Mouse (Mus musculus): ENCODE data around the gene Clint1. TPM values are rescaled to one million over a fixed set of nuclear protein-coding genes. Genes with fewer than 3 reads are reported as not detected.

The Clint1 gene
- polyA plus RNA-seq, 1 experiment, result 59.2 TPM

- H3K4me3 ChIP-seq (ENCODE audit: low read depth, low read length), result no peak overlapping the region
- H3K36me3 ChIP-seq (ENCODE audit: control insufficient read depth, insufficient read depth, low read length), result no peaks in the 10 kb centered on the region
- peak overlapping the region; percentile 90 for H3K27ac ChIP-seq (ENCODE audit: insufficient read depth, low read depth, low read length)
- WGBS, result 16% methylated on average over 5 of the region's 5 CpGs
- peaks cover 24% of the 10 kb centered on the region; the same call in 1 of the 2 replicates for H3K4me1 ChIP-seq (ENCODE audit: control insufficient read depth, insufficient read depth, insufficient read length, low read length)
- TF ChIP-seq POLR2A (IDR thresholded peaks at IDR 0.05; ENCODE audit: low read depth, low read length), result no peak
- TF ChIP-seq CTCF (IDR thresholded peaks at IDR 0.05; ENCODE audit: extremely low read depth, insufficient read length, insufficient replicate concordance, low read depth, low read length), result no peak
- H3K27me3 ChIP-seq (ENCODE audit: control insufficient read depth, insufficient read depth, low read length), result no peaks in the 10 kb centered on the region
Measured at GRCm38 (mm10) chr11:45809424-45809823, 42.4 kb upstream of the Clint1 start.

GRCm38 (mm10) chr11:45810056-45810455 lies 41.8 kb upstream of the Clint1 start:
- Histone ChIP-seq H3K36me3 (ENCODE audit: control insufficient read depth, insufficient read depth, low read length) (no peaks in the 10 kb centered on the region), H3K27me3 (ENCODE audit: control insufficient read depth, insufficient read depth, low read length) (no peaks in the 10 kb centered on the region), H3K4me1 (ENCODE audit: control insufficient read depth, insufficient read depth, insufficient read length, low read length) (peaks cover 22% of the 10 kb centered on the region; the same call in 1 of the 2 replicates), H3K27ac (ENCODE audit: insufficient read depth, low read depth, low read length) (peak overlapping the region; percentile 90), H3K4me3 (ENCODE audit: low read depth, low read length) (no peak overlapping the region)
- TF ChIP-seq CTCF (IDR thresholded peaks at IDR 0.05; ENCODE audit: extremely low read depth, insufficient read length, insufficient replicate concordance, low read depth, low read length), result no peak
- TF ChIP-seq POLR2A (IDR thresholded peaks at IDR 0.05; ENCODE audit: low read depth, low read length), result no peak
- WGBS, result 33% methylated on average over 6 of the region's 6 CpGs

GRCm38 (mm10) chr11:45810805-45811204 lies 41.0 kb upstream of the Clint1 start:
- no peaks in the 10 kb centered on the region for H3K36me3 ChIP-seq (ENCODE audit: control insufficient read depth, insufficient read depth, low read length)
- H3K27me3 ChIP-seq (ENCODE audit: control insufficient read depth, insufficient read depth, low read length), result no peaks in the 10 kb centered on the region
- no peak overlapping the region for H3K4me3 ChIP-seq (ENCODE audit: low read depth, low read length)
- H3K4me1 ChIP-seq (ENCODE audit: control insufficient read depth, insufficient read depth, insufficient read length, low read length), result peaks cover 22% of the 10 kb centered on the region; the same call in 1 of the 2 replicates
- 27% methylated on average over 8 of the region's 8 CpGs for WGBS
- peak overlapping the region; percentile 90 for H3K27ac ChIP-seq (ENCODE audit: insufficient read depth, low read depth, low read length)
- TF ChIP-seq CTCF (IDR thresholded peaks at IDR 0.05; ENCODE audit: extremely low read depth, insufficient read length, insufficient replicate concordance, low read depth, low read length) (no peak), POLR2A (IDR thresholded peaks at IDR 0.05; ENCODE audit: low read depth, low read length) (no peak)

GRCm38 (mm10) chr11:45815603-45816002 lies 36.2 kb upstream of the Clint1 start:
- TF ChIP-seq CTCF (IDR thresholded peaks at IDR 0.05; ENCODE audit: extremely low read depth, insufficient read length, insufficient replicate concordance, low read depth, low read length), result no peak
- no peak for TF ChIP-seq POLR2A (IDR thresholded peaks at IDR 0.05; ENCODE audit: low read depth, low read length)
- peaks cover 9% of the 10 kb centered on the region; the same call in 1 of the 2 replicates for H3K4me1 ChIP-seq (ENCODE audit: control insufficient read depth, insufficient read depth, insufficient read length, low read length)
- 83% methylated on average over 10 of the region's 10 CpGs for WGBS
- no peak overlapping the region for H3K4me3 ChIP-seq (ENCODE audit: low read depth, low read length)
- H3K27me3 ChIP-seq (ENCODE audit: control insufficient read depth, insufficient read depth, low read length), result no peaks in the 10 kb centered on the region
- H3K36me3 ChIP-seq (ENCODE audit: control insufficient read depth, insufficient read depth, low read length), result no peaks in the 10 kb centered on the region
- no peak overlapping the region for H3K27ac ChIP-seq (ENCODE audit: insufficient read depth, low read depth, low read length)

- Histone ChIP-seq H3K27me3 (ENCODE audit: control insufficient read depth, insufficient read depth, low read length) (no peaks in the 10 kb centered on the region), H3K4me3 (ENCODE audit: low read depth, low read length) (no peak overlapping the region), H3K27ac (ENCODE audit: insufficient read depth, low read depth, low read length) (peak overlapping the region; percentile 52), H3K36me3 (ENCODE audit: control insufficient read depth, insufficient read depth, low read length) (no peaks in the 10 kb centered on the region), H3K4me1 (ENCODE audit: control insufficient read depth, insufficient read depth, insufficient read length, low read length) (peaks cover 6% of the 10 kb centered on the region; the same call in 1 of the 2 replicates)
- WGBS, result 11% methylated on average over 1 of the region's 1 CpGs
- TF ChIP-seq POLR2A (IDR thresholded peaks at IDR 0.05; ENCODE audit: low read depth, low read length), result no peak
- TF ChIP-seq CTCF (IDR thresholded peaks at IDR 0.05; ENCODE audit: extremely low read depth, insufficient read length, insufficient replicate concordance, low read depth, low read length), result no peak
Measured at GRCm38 (mm10) chr11:45816712-45817111, 35.1 kb upstream of the Clint1 start.

GRCm38 (mm10) chr11:45817996-45818395 lies 33.9 kb upstream of the Clint1 start:
- no peaks in the 10 kb centered on the region for H3K36me3 ChIP-seq (ENCODE audit: control insufficient read depth, insufficient read depth, low read length)
- H3K27me3 ChIP-seq (ENCODE audit: control insufficient read depth, insufficient read depth, low read length), result no peaks in the 10 kb centered on the region
- 61% methylated on average over 3 of the region's 3 CpGs for WGBS
- no peak overlapping the region for H3K27ac ChIP-seq (ENCODE audit: insufficient read depth, low read depth, low read length)
- TF ChIP-seq CTCF (IDR thresholded peaks at IDR 0.05; ENCODE audit: extremely low read depth, insufficient read length, insufficient replicate concordance, low read depth, low read length) (no peak), POLR2A (IDR thresholded peaks at IDR 0.05; ENCODE audit: low read depth, low read length) (no peak)
- no peak overlapping the region for H3K4me3 ChIP-seq (ENCODE audit: low read depth, low read length)
- peaks cover 4% of the 10 kb centered on the region; the same call in 1 of the 2 replicates for H3K4me1 ChIP-seq (ENCODE audit: control insufficient read depth, insufficient read depth, insufficient read length, low read length)

GRCm38 (mm10) chr11:45820930-45821329 lies 30.9 kb upstream of the Clint1 start:
- Histone ChIP-seq H3K36me3 (ENCODE audit: control insufficient read depth, insufficient read depth, low read length) (no peaks in the 10 kb centered on the region), H3K4me1 (ENCODE audit: control insufficient read depth, insufficient read depth, insufficient read length, low read length) (peaks cover 9% of the 10 kb centered on the region; the same call in 1 of the 2 replicates), H3K27me3 (ENCODE audit: control insufficient read depth, insufficient read depth, low read length) (no peaks in the 10 kb centered on the region), H3K4me3 (ENCODE audit: low read depth, low read length) (no peak overlapping the region), H3K27ac (ENCODE audit: insufficient read depth, low read depth, low read length) (no peak overlapping the region)
- TF ChIP-seq POLR2A (IDR thresholded peaks at IDR 0.05; ENCODE audit: low read depth, low read length), result no peak
- no peak for TF ChIP-seq CTCF (IDR thresholded peaks at IDR 0.05; ENCODE audit: extremely low read depth, insufficient read length, insufficient replicate concordance, low read depth, low read length)
- 76% methylated on average over 6 of the region's 6 CpGs for WGBS

All from small intestine, adult 2 months (tissue).